Mouse (Mus musculus) c-Kit-positive CD71-positive TER-119-negative erythroid progenitor cells, embryonic 14.5 days (primary cell): ENCODE results near the gene Aadat.
A peak's percentile ranks its signal among the peaks of the same experiment; 100 is the strongest.
"Not testable (repeated sequence)": the region's sequence is repeated elsewhere in the genome, so short reads cannot be mapped to it uniquely, and the experiment has no call there.

ENCODE experiments used
- DNase-seq: peaks from one replicate; pipeline ENCODE4 v3.0.0-alpha.2; 2013; ENCODE audit warnings: low read depth

The Aadat gene

GRCm38 (mm10) chr8:60505653-60506521 lies at the start of gene Aadat:
Aadat (plus strand) TSS chr8:60505932.
- peak; percentile 11 for DNase-seq

- DNase-seq, result no peak
Observed at GRCm38 (mm10) chr8:60466686-60467335, 38.9 kb upstream of the Aadat start.

GRCm38 (mm10) chr8:60490147-60490546 lies 15.6 kb upstream of the Aadat start:
- no peak for DNase-seq

- DNase-seq, result no peak
Observed at GRCm38 (mm10) chr8:60491871-60492270, 13.9 kb upstream of the Aadat start.

- DNase-seq, result no peak
Observed at GRCm38 (mm10) chr8:60492471-60492870, 13.3 kb upstream of the Aadat start.

- DNase-seq, result no peak
Observed at GRCm38 (mm10) chr8:60494606-60495005, 11.1 kb upstream of the Aadat start.

GRCm38 (mm10) chr8:60495046-60495445 lies 10.7 kb upstream of the Aadat start:
- not testable (repeated sequence) for DNase-seq

- DNase-seq, result no peak
Observed at GRCm38 (mm10) chr8:60503098-60503497, 2.6 kb upstream of the Aadat start, which contains the start of gene Gm10283. Gm10283 (minus strand) TSS chr8:60503198.

- no peak for DNase-seq
Observed at GRCm38 (mm10) chr8:60518286-60518685, 12.6 kb downstream of the Aadat start.

- DNase-seq, result no peak
Observed at GRCm38 (mm10) chr8:60534945-60535344, 29.2 kb downstream of the Aadat start.

- DNase-seq, result no peak
Observed at GRCm38 (mm10) chr8:60566783-60567182, 61.1 kb downstream of the Aadat start.

- no peak for DNase-seq
Observed at GRCm38 (mm10) chr8:60577231-60577630, 71.5 kb downstream of the Aadat start.

- DNase-seq, result no peak
Observed at GRCm38 (mm10) chr8:60583369-60583768, 77.6 kb downstream of the Aadat start.

GRCm38 (mm10) chr8:60591352-60592105 lies 85.8 kb downstream of the Aadat start:
- not testable (repeated sequence) for DNase-seq

- DNase-seq, result no peak
Observed at GRCm38 (mm10) chr8:60594761-60595160, 89.0 kb downstream of the Aadat start.
